Mouse (Mus musculus) kidney, embryonic 16.5 days (tissue): ENCODE results near the gene Cenpp. TPM values are rescaled to one million over a fixed set of nuclear protein-coding genes. Genes with fewer than 3 reads are reported as not detected.
A peak's percentile ranks its signal among the peaks of the same experiment; 100 is the strongest.

ENCODE experiments used
- ATAC-seq: fragments of 200-750 bp; cut with Nextera tagmentation; 2 replicates; pipeline ENCODE4 v1.8.0; 2017; ENCODE audit warnings: moderate TSS enrichment; ENCODE audit not compliant: low FRiP score, low TSS enrichment
- H3K27ac ChIP-seq: fragments of 300-500 bp; sonication (generic); 2 replicates; pipeline ENCODE4 v1.5.1; 2014; ENCODE audit warnings: low read length
- H3K27me3 ChIP-seq: fragments of 300-500 bp; sonication (generic); 2 replicates; pipeline ENCODE4 v1.6.1; 2014; ENCODE audit warnings: low read length, control low read depth, mixed read lengths; ENCODE audit not compliant: insufficient read depth
- H3K36me3 ChIP-seq: fragments of 300-500 bp; sonication (generic); 2 replicates; pipeline ENCODE4 v1.6.1; 2014; ENCODE audit warnings: low read length, control low read depth, mixed read lengths; ENCODE audit not compliant: insufficient read depth
- H3K4me1 ChIP-seq: fragments of 300-500 bp; sonication (generic); 2 replicates; pipeline ENCODE4 v1.6.1; 2014; ENCODE audit warnings: low read length, control low read depth, mixed read lengths; ENCODE audit not compliant: insufficient read depth
- H3K4me2 ChIP-seq: fragments of 300-500 bp; sonication (generic); replicated peaks from 2 replicates; pipeline ENCODE4 v1.6.1; 2014; ENCODE audit warnings: low read depth, low read length
- H3K4me3 ChIP-seq: fragments of 300-500 bp; sonication (generic); 2 replicates; pipeline ENCODE4 v1.5.1; 2014; ENCODE audit warnings: mild to moderate bottlenecking, low read length
- H3K9ac ChIP-seq: fragments of 300-500 bp; sonication (generic); replicated peaks from 2 replicates; pipeline ENCODE4 v1.6.1; 2014; ENCODE audit warnings: low read length
- H3K9me3 ChIP-seq: fragments of 300-500 bp; sonication (generic); 2 replicates; pipeline ENCODE4 v1.6.1; 2016; ENCODE audit warnings: low read length, control low read depth
- WGBS: fragments of 180-500 bp; shearing (Covaris S2); extraction: QIAGEN DNeasy Blood & Tissue Kit; methylation state at CpG from one replicate; pipeline ENCODE4 v1.1.7; 2014; 5-methylcytosine and 5-hydroxymethylcytosine counted together
- polyA plus RNA-seq: library from polyadenylated mRNA; unstranded; fragments of >200 nt; fragmentation: Nextera tagmentation; extraction: Ambion mirVana; gene quantifications from 2 replicates; pipeline ENCODE4 v1.2.1, GENCODE M21; 2015

The Cenpp gene
- polyA plus RNA-seq, 1 experiment from 2014 or later = 26.2 TPM

DNA sequence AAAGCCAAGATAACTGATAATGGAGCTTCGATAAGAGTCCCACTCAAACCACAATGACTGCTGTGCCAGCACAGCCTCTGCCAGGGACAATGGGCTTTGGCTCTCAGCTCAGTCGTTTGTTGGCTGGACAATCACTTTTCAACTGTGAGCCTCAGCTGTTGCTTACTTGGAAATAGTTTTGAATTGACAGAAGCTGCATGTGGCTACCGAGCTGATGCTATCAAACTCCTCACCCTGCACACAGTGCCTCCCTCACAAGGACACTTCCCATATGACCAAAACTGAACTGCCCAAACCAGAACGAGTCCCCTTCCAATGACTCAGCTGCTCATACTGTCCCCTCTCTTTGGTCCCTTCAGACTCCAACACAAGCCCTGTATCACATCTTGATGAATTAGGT is 181.8 kb downstream of the Cenpp start:
- no peak overlapping the region for H3K4me2 ChIP-seq
- H3K9me3 ChIP-seq = no peaks in the 10 kb centered on the region
- H3K4me1 ChIP-seq = no peaks in the 10 kb centered on the region
- H3K36me3 ChIP-seq = no peaks in the 10 kb centered on the region
- H3K27ac ChIP-seq = no peak overlapping the region
- no peak overlapping the region for H3K4me3 ChIP-seq
- H3K27me3 ChIP-seq = no peaks in the 10 kb centered on the region
- 84% methylated on average over 4 of the region's 4 CpGs for WGBS
- no peak for ATAC-seq
- H3K9ac ChIP-seq = no peak overlapping the region

DNA sequence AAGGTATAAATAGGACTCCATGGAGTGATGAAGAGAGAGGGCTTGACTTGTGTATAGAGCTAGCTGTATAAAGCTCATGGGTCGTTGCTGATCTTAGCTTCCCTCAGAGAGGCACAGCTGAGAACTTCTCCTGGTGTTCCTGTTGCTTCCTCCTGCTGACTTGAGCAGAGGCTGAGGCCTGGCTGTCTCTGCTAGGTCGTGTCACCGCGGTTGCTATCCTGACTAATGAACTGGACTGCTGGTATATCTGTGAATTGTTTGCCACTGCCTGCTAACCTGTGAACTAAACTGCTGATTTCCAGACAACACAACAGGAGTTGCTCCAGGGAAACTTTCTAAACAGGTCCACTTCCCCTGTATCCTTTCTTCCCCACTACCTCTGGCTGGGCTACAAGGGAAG is 182.3 kb downstream of the Cenpp start:
- Histone ChIP-seq H3K4me1 (no peaks in the 10 kb centered on the region), H3K36me3 (no peaks in the 10 kb centered on the region), H3K4me3 (no peak overlapping the region), H3K4me2 (no peak overlapping the region), H3K9me3 (no peaks in the 10 kb centered on the region), H3K9ac (no peak overlapping the region), H3K27me3 (no peaks in the 10 kb centered on the region), H3K27ac (no peak overlapping the region)
- 88% methylated on average over 4 of the region's 4 CpGs for WGBS
- no peak for ATAC-seq

DNA sequence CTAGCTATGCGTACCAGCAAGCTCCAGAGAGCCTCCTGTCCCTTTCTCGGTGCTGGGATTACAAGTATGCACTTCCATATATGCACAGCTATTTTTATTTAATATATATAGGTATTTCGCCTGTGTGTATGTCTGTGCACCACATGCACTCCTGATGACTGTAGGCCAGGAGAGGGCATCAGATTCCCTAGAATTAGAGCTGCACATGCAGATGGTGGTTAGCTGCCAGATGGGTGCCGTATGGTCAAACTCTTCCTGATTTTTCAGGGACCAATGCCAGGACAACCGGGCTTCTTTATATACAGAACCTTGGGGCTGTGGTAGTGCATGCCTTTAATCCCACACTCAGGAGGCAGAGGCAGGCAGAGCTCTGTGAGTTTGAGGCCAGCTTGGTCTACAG is 183.6 kb downstream of the Cenpp start:
- Histone ChIP-seq H3K27ac (no peak overlapping the region), H3K4me3 (no peak overlapping the region), H3K27me3 (no peaks in the 10 kb centered on the region), H3K9me3 (no peaks in the 10 kb centered on the region), H3K4me2 (no peak overlapping the region), H3K4me1 (no peaks in the 10 kb centered on the region), H3K36me3 (peaks cover 10% of the 10 kb centered on the region), H3K9ac (no peak overlapping the region)
- ATAC-seq = no peak
- WGBS = 88% methylated on average over 5 of the region's 5 CpGs

DNA sequence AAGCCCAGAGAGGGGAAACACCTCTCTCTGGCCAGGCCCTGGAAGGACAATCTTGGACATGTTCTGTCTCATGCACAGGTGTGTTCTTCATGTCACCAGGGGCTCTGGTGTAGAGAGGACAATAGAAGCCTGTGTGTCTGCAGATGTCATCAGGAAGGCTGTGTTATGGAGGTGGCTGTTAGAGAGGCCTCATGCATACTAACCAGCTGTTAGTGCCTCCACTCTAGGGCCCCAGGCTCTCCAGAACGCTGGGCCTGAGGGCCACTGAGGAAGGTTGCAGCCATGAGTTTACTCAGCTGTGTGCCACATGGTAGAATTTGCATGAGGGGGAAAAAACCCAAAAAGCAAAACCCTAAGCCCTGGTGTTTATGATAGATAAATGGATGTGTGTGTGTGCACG is 185.0 kb downstream of the Cenpp start:
- peaks cover 10% of the 10 kb centered on the region for H3K36me3 ChIP-seq
- WGBS = 61% methylated on average over 2 of the region's 2 CpGs
- H3K9me3 ChIP-seq = no peaks in the 10 kb centered on the region
- H3K27ac ChIP-seq = no peak overlapping the region
- H3K4me3 ChIP-seq = no peak overlapping the region
- H3K4me1 ChIP-seq = no peaks in the 10 kb centered on the region
- H3K27me3 ChIP-seq = no peaks in the 10 kb centered on the region
- ATAC-seq = no peak
- no peak overlapping the region for H3K4me2 ChIP-seq
- H3K9ac ChIP-seq = no peak overlapping the region

DNA sequence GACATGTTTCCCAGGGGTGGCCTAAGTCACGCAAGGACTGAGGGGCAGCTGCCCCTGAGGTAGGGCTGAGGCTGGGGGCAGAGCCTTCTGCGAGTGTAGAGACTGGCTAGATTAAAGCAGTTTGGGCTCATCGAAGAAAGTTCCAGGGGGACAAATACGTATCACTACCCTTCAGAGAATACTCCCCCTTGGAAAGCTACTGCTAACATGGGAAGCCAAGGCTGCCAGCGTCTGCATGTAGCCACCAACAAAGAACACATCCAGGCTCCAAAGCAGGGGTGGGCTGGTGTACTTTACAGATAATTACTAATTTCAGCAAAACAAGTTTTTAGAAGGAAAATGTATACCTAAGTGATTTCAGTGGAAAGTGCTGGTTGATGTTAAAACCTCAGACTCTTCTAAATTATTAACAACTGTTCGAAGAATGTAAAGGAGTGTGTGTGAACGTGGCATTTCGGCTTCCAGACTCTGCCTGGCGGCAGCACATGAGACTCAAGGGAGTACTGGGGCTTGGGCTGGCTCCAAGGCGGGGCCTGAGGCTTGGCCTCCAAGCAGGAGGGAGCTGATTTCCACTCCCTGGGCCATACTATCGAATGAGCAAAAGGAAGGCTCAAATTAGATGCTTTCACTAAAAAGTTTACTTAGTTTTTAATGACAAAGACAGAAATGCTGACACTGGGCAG is 186.1 kb downstream of the Cenpp start:
- Histone ChIP-seq H3K36me3 (peaks cover 18% of the 10 kb centered on the region), H3K9me3 (no peaks in the 10 kb centered on the region), H3K4me2 (no peak overlapping the region), H3K27ac (peak overlapping the region; percentile 52; the same call in 1 of the 2 replicates), H3K4me3 (no peak overlapping the region), H3K4me1 (no peaks in the 10 kb centered on the region), H3K27me3 (no peaks in the 10 kb centered on the region), H3K9ac (no peak overlapping the region)
- ATAC-seq = no peak
- WGBS = 61% methylated on average over 11 of the region's 11 CpGs

DNA sequence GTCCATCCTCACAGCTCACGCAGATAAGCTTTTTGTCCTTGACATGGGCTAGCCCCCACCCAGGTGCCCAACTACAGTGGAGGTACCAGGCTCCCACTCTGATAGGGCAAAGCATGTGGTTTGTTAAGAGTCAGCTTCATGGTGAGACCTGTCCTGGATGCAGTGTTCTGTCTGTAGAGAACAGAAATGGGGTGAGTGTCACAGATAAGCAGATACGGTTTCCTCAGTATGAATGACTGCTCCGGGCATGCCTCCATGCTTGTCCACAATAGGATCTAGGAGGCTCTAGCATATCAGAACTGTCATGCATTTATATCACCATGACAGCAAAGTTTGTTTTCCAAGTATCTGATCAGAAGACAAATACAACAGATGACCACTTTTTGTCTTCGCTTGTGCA is 186.7 kb downstream of the Cenpp start:
- peaks cover 24% of the 10 kb centered on the region for H3K36me3 ChIP-seq
- no peak for ATAC-seq
- H3K27me3 ChIP-seq = no peaks in the 10 kb centered on the region
- no peak overlapping the region for H3K4me2 ChIP-seq
- H3K27ac ChIP-seq = no peak overlapping the region
- H3K9ac ChIP-seq = no peak overlapping the region
- H3K4me1 ChIP-seq = no peaks in the 10 kb centered on the region
- no peak overlapping the region for H3K4me3 ChIP-seq
- H3K9me3 ChIP-seq = no peaks in the 10 kb centered on the region
- 92% methylated on average over 4 of the region's 4 CpGs for WGBS

DNA sequence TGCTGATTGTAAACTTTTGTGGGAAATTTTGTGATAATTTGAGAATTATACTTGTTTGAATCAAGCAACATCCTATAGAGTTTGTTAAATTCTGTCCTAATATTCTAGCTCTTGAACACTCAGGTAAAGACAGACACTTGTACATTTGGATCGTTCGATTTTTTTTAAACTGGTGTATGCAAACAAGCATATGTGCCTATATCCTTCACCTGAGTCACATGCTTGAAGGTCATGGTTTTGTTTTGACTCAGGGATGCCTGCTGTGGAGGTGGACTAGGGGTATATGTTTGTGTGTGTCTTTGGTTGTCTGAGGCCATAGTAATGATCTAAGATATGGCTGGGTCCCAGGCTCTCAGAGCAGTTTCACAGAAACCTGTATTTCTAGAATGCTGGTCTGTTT is 189.7 kb downstream of the Cenpp start:
- ATAC-seq = no peak
- Histone ChIP-seq H3K27ac (no peak overlapping the region), H3K9me3 (no peaks in the 10 kb centered on the region), H3K4me1 (no peaks in the 10 kb centered on the region), H3K36me3 (peaks cover 33% of the 10 kb centered on the region), H3K4me3 (no peak overlapping the region), H3K9ac (no peak overlapping the region), H3K27me3 (no peaks in the 10 kb centered on the region), H3K4me2 (no peak overlapping the region)
- 92% methylated on average over 2 of the region's 2 CpGs for WGBS

DNA sequence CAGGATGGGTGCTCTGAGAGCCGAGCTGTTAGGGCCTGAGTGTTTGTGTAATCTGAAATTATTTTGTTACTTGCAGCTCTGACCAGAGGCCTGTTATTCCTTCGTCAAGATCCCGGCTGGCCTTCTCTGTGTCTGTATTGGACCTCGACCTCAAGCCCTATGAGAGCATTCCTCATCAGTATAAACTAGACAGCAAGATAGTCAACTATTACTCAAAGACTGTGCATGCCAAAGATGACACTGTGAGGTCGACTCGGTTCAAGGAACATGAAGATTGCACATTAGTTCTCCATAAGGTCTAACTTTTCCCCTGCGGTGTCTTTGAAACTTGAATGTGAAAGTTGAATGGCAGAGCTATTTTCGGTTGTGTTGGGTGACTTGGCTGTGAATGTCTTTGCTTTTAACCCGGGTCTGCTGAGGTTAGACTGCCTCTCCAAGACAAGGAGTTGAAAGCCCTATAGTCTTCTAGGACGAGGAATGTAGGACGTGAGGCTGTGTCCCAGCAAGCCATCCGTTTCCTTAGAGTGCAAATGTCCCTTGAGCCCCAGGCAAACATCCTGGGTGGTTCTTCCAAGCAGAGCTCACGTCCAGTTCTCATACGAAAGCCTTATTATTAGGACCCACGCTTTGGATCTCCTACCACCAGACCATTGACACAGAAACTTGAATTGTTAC is 191.0 kb downstream of the Cenpp start:
- WGBS = 84% methylated on average over 15 of the region's 15 CpGs
- Histone ChIP-seq H3K4me3 (no peak overlapping the region), H3K36me3 (peaks cover 38% of the 10 kb centered on the region), H3K9ac (no peak overlapping the region), H3K4me1 (no peaks in the 10 kb centered on the region), H3K27me3 (no peaks in the 10 kb centered on the region), H3K9me3 (no peaks in the 10 kb centered on the region), H3K27ac (no peak overlapping the region), H3K4me2 (no peak overlapping the region)
- ATAC-seq = no peak

DNA sequence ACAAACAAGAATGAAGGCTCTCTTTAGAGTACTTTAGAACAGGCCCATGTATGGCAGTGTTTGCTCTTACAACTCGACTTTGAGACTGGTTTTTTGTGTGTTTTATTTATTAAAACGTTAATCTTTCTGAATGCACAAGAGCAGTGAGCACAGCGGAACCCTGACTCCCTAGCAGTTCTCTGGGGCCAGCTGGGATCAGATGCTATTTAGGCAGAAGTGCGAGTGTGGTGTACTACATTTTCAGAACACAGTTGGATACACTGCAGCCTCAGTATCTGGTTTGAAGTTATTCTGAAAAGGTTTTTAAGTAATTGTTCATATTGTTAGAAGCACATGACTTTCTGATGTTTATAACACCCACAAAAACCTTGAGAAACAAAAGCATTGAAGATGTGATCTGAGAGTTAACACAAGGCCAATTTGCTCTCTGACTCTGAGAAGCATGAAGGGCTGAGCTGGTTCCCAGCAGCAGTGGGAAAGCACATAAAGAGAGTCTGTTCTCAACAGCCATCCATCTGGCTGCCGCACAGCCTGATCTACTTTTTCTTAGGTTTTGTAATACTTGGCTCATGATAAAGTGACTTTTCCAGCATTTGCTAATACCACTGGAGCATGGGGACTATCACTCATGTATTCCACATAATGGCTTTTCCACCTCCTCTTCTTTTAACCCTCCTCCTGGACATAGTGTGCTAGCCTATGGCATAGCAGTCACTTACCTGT is 191.7 kb downstream of the Cenpp start:
- no peaks in the 10 kb centered on the region for H3K9me3 ChIP-seq

DNA sequence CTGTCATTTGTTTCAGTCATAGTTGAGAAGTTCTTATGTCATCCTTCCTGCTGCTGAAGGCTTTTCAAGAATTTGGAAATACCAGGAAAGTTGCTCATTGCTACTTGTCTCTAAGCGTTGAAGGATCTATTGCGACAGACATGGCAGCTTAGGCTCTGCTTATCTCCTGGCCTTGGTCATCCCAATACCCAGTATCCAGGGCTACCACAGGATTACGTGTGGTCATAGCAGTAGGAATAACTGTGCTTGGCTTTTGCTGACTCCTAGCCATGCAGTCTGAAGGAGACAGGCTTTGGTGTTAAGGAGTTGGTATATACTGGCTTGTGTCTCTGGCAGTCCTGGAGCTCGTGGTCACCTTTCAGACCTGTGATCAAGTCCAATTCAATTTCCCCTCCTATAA is 192.3 kb downstream of the Cenpp start:
- no peak for ATAC-seq
- Histone ChIP-seq H3K9ac (no peak overlapping the region), H3K4me2 (no peak overlapping the region), H3K9me3 (no peaks in the 10 kb centered on the region), H3K4me3 (no peak overlapping the region), H3K4me1 (no peaks in the 10 kb centered on the region), H3K27me3 (no peaks in the 10 kb centered on the region), H3K27ac (no peak overlapping the region), H3K36me3 (peaks cover 38% of the 10 kb centered on the region)
- 84% methylated on average over 4 of the region's 4 CpGs for WGBS

More for the DNA sequence above, 191.7 kb downstream of the Cenpp start:
- no peak overlapping the region for H3K9ac ChIP-seq
- no peak for ATAC-seq
- no peak overlapping the region for H3K27ac ChIP-seq
- WGBS = 69% methylated on average over 5 of the region's 5 CpGs
- H3K4me2 ChIP-seq = no peak overlapping the region
- peaks cover 38% of the 10 kb centered on the region for H3K36me3 ChIP-seq
- H3K4me1 ChIP-seq = no peaks in the 10 kb centered on the region
- H3K4me3 ChIP-seq = no peak overlapping the region
- no peaks in the 10 kb centered on the region for H3K27me3 ChIP-seq
